Mouse (Mus musculus) 3134 (cell line): ENCODE results near the gene Lrr1.

ENCODE experiments used
- DNase-seq: peaks from one replicate; pipeline ENCODE4 v3.0.0-alpha.2; 2011; ENCODE audit warnings: low spot score; ENCODE audit not compliant: insufficient read length; ENCODE audit errors: extremely low read depth

Lrr1 gene

GRCm38 (mm10) chr12:69196444-69197377 is 28.1 kb downstream of the Lrr1 start, which contains the start of gene Gm49383:
Gene Gm49383 (minus strand): TSS chr12:69197104.
- peak; percentile 85 for DNase-seq

- peak; percentile 83 for DNase-seq
Measured at GRCm38 (mm10) chr12:69197378-69198163, 29.0 kb downstream of the Lrr1 start.

- no peak for DNase-seq
Measured at GRCm38 (mm10) chr12:69198164-69198535, 29.5 kb downstream of the Lrr1 start, which contains the start of gene Dnaaf2. Gene Dnaaf2 (minus strand): TSS chr12:69198429.

- DNase-seq = no peak
Measured at GRCm38 (mm10) chr12:69198985-69199384, 30.4 kb downstream of the Lrr1 start.

GRCm38 (mm10) chr12:69204052-69204833 is 35.6 kb downstream of the Lrr1 start, which contains the start of gene Gm49384:
Gene Gm49384 (minus strand): TSS chr12:69204267.
- no peak for DNase-seq

- no peak for DNase-seq
Measured at GRCm38 (mm10) chr12:69207396-69207795, 38.8 kb downstream of the Lrr1 start.

GRCm38 (mm10) chr12:69207926-69208325 is 39.3 kb downstream of the Lrr1 start:
- DNase-seq = no peak

- DNase-seq = no peak
Measured at GRCm38 (mm10) chr12:69208520-69208919, 39.9 kb downstream of the Lrr1 start.

GRCm38 (mm10) chr12:69210056-69210979 is 41.7 kb downstream of the Lrr1 start:
- no peak for DNase-seq

- DNase-seq = no peak
Measured at GRCm38 (mm10) chr12:69211057-69211456, 42.4 kb downstream of the Lrr1 start.

- DNase-seq = no peak
Measured at GRCm38 (mm10) chr12:69213186-69213777, 44.7 kb downstream of the Lrr1 start.

GRCm38 (mm10) chr12:69214393-69214792 is 45.8 kb downstream of the Lrr1 start:
- DNase-seq = no peak

- DNase-seq = peak; percentile 31
Measured at GRCm38 (mm10) chr12:69215000-69215785, 46.6 kb downstream of the Lrr1 start.

- DNase-seq = no peak
Measured at GRCm38 (mm10) chr12:69216587-69216986, 48.0 kb downstream of the Lrr1 start.

GRCm38 (mm10) chr12:69220613-69221277 is 52.1 kb downstream of the Lrr1 start:
- DNase-seq = no peak

GRCm38 (mm10) chr12:69227776-69228466 is 59.3 kb downstream of the Lrr1 start, which contains the start of gene Pole2:
Gene Pole2 (minus strand): TSS chr12:69228195.
- DNase-seq = peak; percentile 92
